Mouse (Mus musculus): ENCODE measurements around the gene Znrf1.

DNA sequence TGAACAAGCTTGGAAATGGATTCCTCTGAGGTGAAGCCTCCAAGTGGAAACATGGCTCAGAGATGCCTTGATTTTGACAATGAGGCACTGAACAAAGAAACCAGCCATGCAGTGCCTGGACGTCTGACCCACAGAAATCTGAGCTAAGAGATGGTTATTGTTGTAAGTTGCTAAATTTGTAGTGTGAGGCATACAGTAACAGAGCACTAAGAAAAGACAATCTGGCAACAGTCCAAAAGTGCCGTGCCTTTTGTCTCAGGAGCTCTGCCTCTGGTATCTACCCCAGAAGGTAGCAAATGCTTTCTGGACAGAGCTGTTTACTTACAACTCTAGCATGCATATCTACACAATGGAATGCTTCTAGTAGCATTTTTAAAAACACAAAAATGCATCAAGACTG is 27.3 kb upstream of the Znrf1 start:
- TF ChIP-seq MAFK (IDR thresholded peaks at IDR 0.05; ENCODE audit: insufficient read depth, low read depth, low read length): no peak
- TF ChIP-seq ZC3H11A (IDR thresholded peaks at IDR 0.05; ENCODE audit: borderline replicate concordance, low read depth, low read length): no peak
- no peak for TF ChIP-seq CHD2 (IDR thresholded peaks at IDR 0.05; ENCODE audit: low read depth, low read length)
